Mouse (Mus musculus): ENCODE data around the gene Islr. TPM values are rescaled to one million over a fixed set of nuclear protein-coding genes. Genes with fewer than 3 reads are reported as not detected.
A peak's percentile ranks its signal among the peaks of the same experiment; 100 is the strongest.

Gene Islr
- total RNA-seq, 2 experiments from 2014 or later, result 58.1 to 77.5 TPM

GRCm38 (mm10) chr9:58225915-58226913, 22.1 kb upstream of the Islr start:
- DNase-seq, result no peak
- intact Hi-C loops (cut with DNase I; ENCODE audit: low total_unique reads), result loop anchor here (5.0 kb wide), 2 partner anchors 46 to 146 kb away; partner anchors contain the start of gene Tbc1d21

DNA sequence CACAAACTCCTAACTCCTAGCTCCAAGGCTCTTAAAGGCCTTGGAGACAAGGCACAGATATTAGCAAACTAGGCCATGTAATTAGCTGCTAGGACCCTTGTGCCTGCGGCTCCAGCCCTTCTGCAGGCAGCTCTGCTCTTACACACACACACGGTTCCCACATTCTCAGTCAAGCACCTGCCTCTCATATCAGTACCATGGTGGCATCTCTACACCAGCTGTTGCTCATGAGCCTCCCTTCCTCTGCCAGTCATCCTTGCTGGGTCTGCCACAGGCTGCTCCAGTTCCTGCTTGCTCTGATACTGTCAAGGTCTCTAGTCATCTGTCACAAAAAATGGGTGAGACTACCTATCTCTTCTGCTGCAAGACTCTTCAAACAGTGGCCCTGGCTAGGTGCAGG, 20.2 kb upstream of the Islr start:
- DNase-seq, result no peak

GRCm38 (mm10) chr9:58220218-58220903, 16.3 kb upstream of the Islr start:
- peak; percentile 26 for DNase-seq
- intact Hi-C loops (cut with DNase I; ENCODE audit: low total_unique reads), result no loop called here

More for the DNA sequence above, 20.2 kb upstream of the Islr start:
- intact Hi-C loops (cut with DNase I; ENCODE audit: low total_unique reads), result no loop called here

DNA sequence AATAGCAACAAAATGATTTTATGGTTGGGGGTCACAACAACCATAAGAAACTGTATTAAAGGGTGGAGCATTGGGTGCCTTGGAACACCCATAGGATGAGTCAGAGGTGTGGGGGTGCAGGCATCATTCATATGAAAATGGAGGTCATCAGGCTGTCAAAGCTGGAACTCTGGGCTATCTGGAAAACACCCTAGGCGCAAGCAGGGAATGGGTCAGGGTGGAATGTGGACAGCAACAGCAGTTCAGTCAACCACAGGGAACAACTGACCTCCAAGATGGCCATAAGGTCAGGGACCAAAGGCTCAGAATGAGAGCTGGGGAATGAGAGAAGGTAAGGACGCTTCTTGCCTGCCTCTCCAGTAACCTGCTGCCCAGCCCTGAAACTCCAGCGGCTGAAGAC, 14.4 kb upstream of the Islr start:
- intact Hi-C loops (cut with DNase I; ENCODE audit: low total_unique reads), result no loop called here
- DNase-seq, result no peak

DNA sequence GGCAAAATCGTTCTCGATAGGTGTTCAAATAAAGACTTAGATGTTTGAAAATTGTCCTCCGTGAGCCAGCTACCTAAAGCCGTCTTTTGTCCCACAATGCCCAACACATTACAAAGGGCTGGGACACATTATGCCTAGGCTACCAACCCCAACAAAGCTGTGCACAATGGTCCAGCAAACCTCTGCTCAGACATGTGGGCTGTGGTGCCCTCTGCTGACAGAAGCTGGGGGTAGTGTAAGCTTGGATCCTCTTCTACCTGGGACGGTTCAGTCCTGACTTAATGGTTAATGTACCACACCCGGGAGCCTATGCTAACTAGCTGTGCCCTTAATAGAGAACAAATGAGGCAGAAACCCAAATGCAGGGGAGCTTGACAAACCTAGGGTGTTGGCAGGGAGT, 12.3 kb upstream of the Islr start:
- intact Hi-C loops (cut with DNase I; ENCODE audit: low total_unique reads), result no loop called here

DNA sequence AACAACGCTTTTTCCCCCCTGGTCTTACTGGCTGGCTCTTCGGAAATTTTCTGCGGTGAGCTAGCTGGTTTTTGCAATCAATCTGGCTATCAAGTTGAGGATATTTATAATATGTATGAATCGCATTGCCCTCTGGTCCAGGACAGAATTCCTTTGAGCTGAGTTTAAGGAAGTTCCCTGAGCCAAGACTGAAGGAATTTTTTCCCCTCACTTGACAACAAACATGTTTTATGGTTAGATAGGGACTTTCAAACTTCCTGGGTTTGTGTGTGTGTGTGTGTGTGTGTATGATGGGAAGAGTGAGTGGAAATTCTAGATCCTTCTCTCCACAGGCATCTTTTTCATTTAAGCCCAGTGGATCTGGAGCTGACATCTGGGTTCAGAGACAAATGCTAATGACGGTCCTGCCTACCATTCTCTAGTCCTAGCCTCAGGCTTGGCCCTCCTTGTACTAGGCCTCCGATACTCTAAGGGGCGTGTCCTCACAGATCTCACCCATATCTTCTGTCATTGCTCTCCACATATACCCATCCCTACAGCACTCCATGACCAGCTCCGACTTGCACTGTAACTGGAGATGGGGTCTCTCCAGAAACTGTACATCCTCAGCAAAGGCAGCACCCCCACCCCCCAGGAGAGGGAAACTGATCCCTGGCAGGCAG, 10.5 kb upstream of the Islr start:
- peak; percentile 5 for DNase-seq
- intact Hi-C loops (cut with DNase I; ENCODE audit: low total_unique reads), result no loop called here

More for the DNA sequence above, 12.3 kb upstream of the Islr start:
- peak; percentile 5 for DNase-seq

- intact Hi-C loops (cut with DNase I; ENCODE audit: low total_unique reads), result no loop called here
- peak; percentile 3 for DNase-seq
Observed at GRCm38 (mm10) chr9:58213865-58214264, 9.8 kb upstream of the Islr start.

- DNase-seq, result peak; percentile 1
- intact Hi-C loops (cut with DNase I; ENCODE audit: low total_unique reads), result no loop called here
Observed at GRCm38 (mm10) chr9:58213377-58213776, 9.3 kb upstream of the Islr start.

DNA sequence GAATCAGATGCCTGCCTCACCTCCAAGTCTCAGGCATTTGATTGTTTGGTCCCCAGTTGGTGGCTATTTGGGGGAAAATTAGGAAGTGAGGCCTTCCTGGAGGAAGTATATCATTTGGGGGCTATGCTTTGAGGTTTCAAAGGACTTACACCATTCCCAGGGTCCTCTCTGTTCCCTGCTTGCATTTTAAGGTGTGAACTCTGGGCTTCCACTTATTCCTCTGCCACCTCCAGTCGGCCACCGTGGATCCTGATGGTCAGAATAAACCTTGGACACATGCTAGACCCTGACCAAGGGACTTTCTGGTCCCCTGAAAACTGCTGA, 6.2 kb upstream of the Islr start:
- intact Hi-C loops (cut with DNase I; ENCODE audit: low total_unique reads), result no loop called here

GRCm38 (mm10) chr9:58209462-58210303, 5.6 kb upstream of the Islr start:
- no peak for DNase-seq
- intact Hi-C loops (cut with DNase I; ENCODE audit: low total_unique reads), result no loop called here

More for the DNA sequence above, 6.2 kb upstream of the Islr start:
- no peak for DNase-seq

GRCm38 (mm10) chr9:58206013-58206412, 1.9 kb upstream of the Islr start:
- no peak for DNase-seq
- intact Hi-C loops (cut with DNase I; ENCODE audit: low total_unique reads), result no loop called here

- DNase-seq, result peak; percentile 92
- intact Hi-C loops (cut with DNase I; ENCODE audit: low total_unique reads), result loop anchor here (5.0 kb wide), 1 partner anchor 167 kb away; no protein-coding TSS in a partner anchor
Observed at GRCm38 (mm10) chr9:58204448-58205000, 418 bp upstream of the Islr start.

GRCm38 (mm10) chr9:58202676-58203453, 1.2 kb downstream of the Islr start:
- peak; percentile 29 for DNase-seq
- intact Hi-C loops (cut with DNase I; ENCODE audit: low total_unique reads), result loop anchor here (5.0 kb wide), 1 partner anchor 166 kb away; no protein-coding TSS in a partner anchor

DNA sequence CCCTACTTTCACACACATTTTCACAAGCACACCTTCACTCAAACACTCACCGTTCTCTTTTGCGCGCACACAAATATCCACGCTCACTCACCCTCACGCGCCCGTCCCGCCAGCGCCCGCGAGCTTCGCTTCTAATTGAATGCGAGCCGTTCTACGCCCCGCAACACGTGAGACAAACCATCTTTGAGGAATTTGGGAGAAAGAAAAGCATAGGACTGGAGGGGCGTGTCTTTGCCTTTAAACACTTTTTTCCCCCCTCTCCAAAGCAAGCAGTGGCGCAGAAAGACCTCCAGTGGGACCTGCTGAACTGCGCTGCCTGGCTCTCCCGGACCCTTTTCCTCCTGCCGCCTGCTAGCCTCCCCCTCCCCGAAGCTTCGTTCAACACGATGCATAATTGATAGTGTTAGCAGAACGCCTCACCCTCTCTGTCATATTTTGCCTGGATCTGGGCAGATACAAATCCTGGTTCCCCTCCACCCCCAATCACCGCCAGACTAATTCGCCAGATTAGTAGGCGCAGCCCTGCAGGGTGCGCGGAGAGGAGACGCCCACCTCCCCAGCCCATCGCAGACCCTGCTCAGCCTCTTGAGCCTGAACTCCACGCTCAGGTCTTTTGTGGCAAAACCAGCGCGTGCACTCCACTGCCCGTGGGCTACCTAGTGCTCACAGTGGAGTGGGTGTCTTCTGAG, 2.1 kb downstream of the Islr start:
- DNase-seq, result no peak
- intact Hi-C loops (cut with DNase I; ENCODE audit: low total_unique reads), result loop anchor here (5.0 kb wide), 1 partner anchor 165 kb away; no protein-coding TSS in a partner anchor

DNA sequence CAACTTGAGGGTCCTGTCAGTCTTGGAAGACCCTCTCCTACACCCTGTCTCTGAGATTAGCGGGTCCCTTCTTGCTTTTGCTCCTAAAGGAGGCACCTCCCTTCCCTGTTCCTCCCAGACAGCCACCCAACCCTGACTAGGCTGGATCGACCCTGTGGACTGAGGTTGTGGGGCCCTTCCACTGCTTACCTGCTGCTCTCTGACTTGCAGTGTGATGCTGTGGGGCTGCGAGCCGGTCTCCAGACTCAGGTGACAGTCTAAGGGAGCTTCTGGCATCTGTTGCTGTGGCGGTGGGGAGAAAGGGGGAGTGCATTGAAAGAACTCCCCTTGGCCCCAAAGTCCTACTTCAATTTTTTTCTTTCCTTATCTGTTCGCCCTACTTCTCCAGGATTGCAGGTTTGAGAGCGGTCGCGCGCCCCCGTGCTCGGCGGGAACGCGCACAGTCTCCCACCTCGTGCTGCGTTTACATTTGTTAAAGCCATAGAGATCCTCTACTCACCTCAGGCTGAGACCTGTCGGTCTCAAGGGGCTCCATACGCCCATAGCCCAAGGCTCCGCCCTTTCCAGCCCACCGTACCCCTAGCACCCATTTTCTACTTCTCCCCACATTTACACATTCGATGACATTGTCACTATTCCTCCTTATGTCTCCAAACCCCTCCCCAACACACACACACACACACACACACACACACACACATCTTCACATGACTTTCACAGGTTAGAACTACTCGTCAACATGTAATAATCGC, 2.8 kb downstream of the Islr start:
- DNase-seq, result no peak
- intact Hi-C loops (cut with DNase I; ENCODE audit: low total_unique reads), result loop anchor here (5.0 kb wide), 1 partner anchor 164 kb away; no protein-coding TSS in a partner anchor

- intact Hi-C loops (cut with DNase I; ENCODE audit: low total_unique reads), result loop anchor here (5.0 kb wide), 1 partner anchor 163 kb away; no protein-coding TSS in a partner anchor
- no peak for DNase-seq
Observed at GRCm38 (mm10) chr9:58200270-58201090, 3.6 kb downstream of the Islr start.

Measured in gastrocnemius, postnatal 14 days (tissue).